Mouse (Mus musculus) CH12.LX (cell line): ENCODE data around the gene Hist1h4h. TPM values are rescaled to one million over a fixed set of nuclear protein-coding genes. Genes with fewer than 3 reads are reported as not detected.

Experiments used
- DNase-seq: peaks from one replicate; pipeline ENCODE4 v3.0.0-alpha.2; 2013; ENCODE audit errors: extremely low read depth
- H3K27ac ChIP-seq: 2 replicates; pipeline ENCODE4 v1.5.1; 2012; ENCODE audit warnings: low read depth, mild to moderate bottlenecking, control low read depth, moderate library complexity; ENCODE audit not compliant: insufficient read depth
- H3K27me3 ChIP-seq: replicated peaks from 2 replicates; pipeline ENCODE3; 2012; ENCODE audit warnings: inconsistent platforms
- H3K36me3 ChIP-seq, 2 experiments: replicated peaks in 1 of 2; 2 replicates each; pipeline versions ENCODE3 to v1.6.1; 2012; ENCODE audit warnings: inconsistent platforms in 1 of 2, low read length in 1 of 2, mild to moderate bottlenecking in 1 of 2, mixed read lengths in 1 of 2, moderate library complexity in 1 of 2; ENCODE audit not compliant: control insufficient read depth in 1 of 2, insufficient read depth in 1 of 2
- H3K4me1 ChIP-seq, 2 experiments: 2 replicates each; pipeline ENCODE4 v1.6.1; 2012; ENCODE audit warnings: inconsistent platforms in 1 of 2, moderate library complexity in 1 of 2; ENCODE audit not compliant: insufficient read depth in 2 of 2, control insufficient read depth in 1 of 2
- H3K4me2 ChIP-seq: 2 replicates; pipeline ENCODE4 v1.6.1; 2012; ENCODE audit warnings: low read depth, mild to moderate bottlenecking, control low read depth; ENCODE audit not compliant: poor library complexity, insufficient read depth, severe bottlenecking
- H3K4me3 ChIP-seq, 3 experiments: fragments of 150-350 bp in 1 of 3; sonication (generic) in 1 of 3; replicated peaks in 1 of 3; 2 replicates each; pipeline versions ENCODE3 to v1.5.1; 2011 to 2012; ENCODE audit warnings: low read depth in 2 of 3, low read length in 2 of 3, mild to moderate bottlenecking in 2 of 3, moderate library complexity in 2 of 3, control low read depth in 1 of 3, improper control_type of control experiment in 1 of 3, inconsistent platforms in 1 of 3, mixed read lengths in 1 of 3; ENCODE audit not compliant: poor library complexity in 1 of 3
- H3K79me2 ChIP-seq: replicated peaks from 2 replicates; pipeline ENCODE4 v1.6.1; 2012; ENCODE audit warnings: mild to moderate bottlenecking, moderate library complexity; ENCODE audit not compliant: control insufficient read depth, poor library complexity, insufficient read depth, severe bottlenecking; ENCODE audit errors: extremely low read depth
- H3K9ac ChIP-seq: 2 replicates; pipeline ENCODE4 v1.6.1; 2012; ENCODE audit warnings: low read depth, mild to moderate bottlenecking, control low read depth, moderate library complexity; ENCODE audit not compliant: insufficient read depth
- H3K9me3 ChIP-seq: replicated peaks from 2 replicates; pipeline ENCODE3; 2012; ENCODE audit warnings: low read length, inconsistent platforms, mixed read lengths
- BHLHE40 ChIP-seq: IDR thresholded peaks from 2 replicates; pipeline ENCODE4 v1.6.1; 2011; ENCODE audit warnings: mild to moderate bottlenecking, low read depth, low read length, improper control_type of control experiment
- CHD1 ChIP-seq: IDR thresholded peaks from 2 replicates; pipeline ENCODE4 v1.6.1; 2012; ENCODE audit warnings: low read depth, low read length, improper control_type of control experiment, inconsistent platforms
- CHD2 ChIP-seq: IDR thresholded peaks from 2 replicates; pipeline ENCODE4 v1.6.1; 2011; ENCODE audit warnings: low read length, improper control_type of control experiment
- CTCF ChIP-seq, 2 experiments: IDR thresholded peaks in 1 of 2; conservative IDR thresholded peaks in 1 of 2; 2 replicates each; pipeline ENCODE4 v1.5.1; 2011 to 2012; ENCODE audit warnings: low read depth in 2 of 2, low read length in 2 of 2, improper control_type of control experiment in 1 of 2, inconsistent platforms in 1 of 2, mild to moderate bottlenecking in 1 of 2, moderate library complexity in 1 of 2
- E2F4 ChIP-seq: IDR thresholded peaks from 2 replicates; pipeline ENCODE4 v1.6.1; 2011; ENCODE audit warnings: low read depth, low read length, improper control_type of control experiment; ENCODE audit not compliant: insufficient replicate concordance
- ELF1 ChIP-seq: IDR thresholded peaks from 2 replicates; pipeline ENCODE4 v1.6.1; 2014; ENCODE audit warnings: low read depth, mild to moderate bottlenecking, inconsistent platforms, low read length, improper control_type of control experiment
- EP300 ChIP-seq: IDR thresholded peaks from 2 replicates; pipeline ENCODE4 v1.6.1; 2011; ENCODE audit warnings: low read length, improper control_type of control experiment
- ETS1 ChIP-seq: conservative IDR thresholded peaks from 2 replicates; pipeline ENCODE4 v1.6.1; 2012; ENCODE audit warnings: low read depth, mild to moderate bottlenecking, inconsistent platforms, low read length, improper control_type of control experiment, moderate library complexity
- HCFC1 ChIP-seq: IDR thresholded peaks from 2 replicates; pipeline ENCODE4 v1.6.1; 2012; ENCODE audit warnings: low read depth, mild to moderate bottlenecking, inconsistent platforms, low read length, improper control_type of control experiment
- IRF4 ChIP-seq: IDR thresholded peaks from 2 replicates; pipeline ENCODE4 v1.6.1; 2014; ENCODE audit warnings: low read depth, mild to moderate bottlenecking, inconsistent platforms, low read length, improper control_type of control experiment
- JUN ChIP-seq: IDR thresholded peaks from 2 replicates; pipeline ENCODE4 v1.6.1; 2011; ENCODE audit warnings: low read depth, mild to moderate bottlenecking, low read length, improper control_type of control experiment, moderate library complexity; ENCODE audit not compliant: insufficient read depth
- JUND ChIP-seq: conservative IDR thresholded peaks from 2 replicates; pipeline ENCODE4 v1.6.1; 2011; ENCODE audit warnings: low read depth, low read length, improper control_type of control experiment
- KAT2A ChIP-seq: IDR thresholded peaks from 2 replicates; pipeline ENCODE4 v1.6.1; 2012; ENCODE audit warnings: low read length, improper control_type of control experiment, inconsistent platforms; ENCODE audit not compliant: insufficient replicate concordance
- MAFK ChIP-seq: IDR thresholded peaks from 2 replicates; pipeline ENCODE4 v1.6.1; 2011; ENCODE audit warnings: low read length, improper control_type of control experiment; ENCODE audit not compliant: insufficient replicate concordance
- MAX ChIP-seq: IDR thresholded peaks from 2 replicates; pipeline ENCODE4 v1.6.1; 2011; ENCODE audit warnings: low read length, improper control_type of control experiment
- MEF2A ChIP-seq: IDR thresholded peaks from 2 replicates; pipeline ENCODE4 v1.6.1; 2014; ENCODE audit warnings: low read depth, mild to moderate bottlenecking, inconsistent platforms, low read length, improper control_type of control experiment, borderline replicate concordance
- MXI1 ChIP-seq: IDR thresholded peaks from 2 replicates; pipeline ENCODE4 v1.6.1; 2011; ENCODE audit warnings: mild to moderate bottlenecking, low read depth, low read length, improper control_type of control experiment
- NELFE ChIP-seq: IDR thresholded peaks from 2 replicates; pipeline ENCODE4 v1.6.1; 2011; ENCODE audit warnings: low read depth, low read length, improper control_type of control experiment
- POLR2A ChIP-seq: IDR thresholded peaks from 2 replicates; pipeline ENCODE4 v1.6.1; 2011; ENCODE audit warnings: low read depth, mild to moderate bottlenecking, improper control_type of control experiment, low read length
- SIN3A ChIP-seq: IDR thresholded peaks from 2 replicates; pipeline ENCODE4 v1.6.1; 2012; ENCODE audit warnings: low read length, improper control_type of control experiment, inconsistent platforms
- TBP ChIP-seq: conservative IDR thresholded peaks from 2 replicates; pipeline ENCODE4 v1.6.1; 2011; ENCODE audit warnings: low read depth, low read length, improper control_type of control experiment
- TCF12 ChIP-seq: IDR thresholded peaks from 2 replicates; pipeline ENCODE4 v1.6.1; 2014; ENCODE audit warnings: low read depth, mild to moderate bottlenecking, inconsistent platforms, low read length, improper control_type of control experiment
- UBTF ChIP-seq: IDR thresholded peaks from 2 replicates; pipeline ENCODE4 v1.6.1; 2012; ENCODE audit warnings: low read depth, mild to moderate bottlenecking, inconsistent platforms, low read length, improper control_type of control experiment, moderate library complexity
- dilution Hi-C: fragments of 300-500 bp; cut with MboI; formaldehyde crosslinking; loops from 2 replicates; pipeline ENCODE4 v1.14.3; 2020; ENCODE audit warnings: low sequenced_read_pairs; ENCODE audit not compliant: extremely low pct_unique_long_range_greater_than_20kb, extremely low pct_ligation_motif_present
- in situ Hi-C: fragments of 300-500 bp; cut with MboI; formaldehyde crosslinking; loops from 3 replicates; pipeline ENCODE4 v1.14.3; 2019; ENCODE audit warnings: low sequenced_read_pairs, low pct_ligation_motif_present, low pct_unique_long_range_greater_than_20kb, mixed read lengths
- polyA plus RNA-seq: library from polyadenylated mRNA; unstranded; fragments of >175 nt; gene quantifications from 2 replicates; pipeline ENCODE4 v1.2.1, GENCODE M21; 2012; ENCODE audit warnings: low read depth; ENCODE audit not compliant: insufficient read length
- total RNA-seq, 2 experiments: library from RNA; depleted of rRNA; stranded (reverse); fragments of 300-350 nt in 1 of 2; fragments of >200 nt in 1 of 2; gene quantifications; 2 replicates each; pipeline ENCODE4 v1.2.3; 2012 to 2014

The Hist1h4h gene
- total and polyA plus RNA-seq, 3 experiments: 5.5 to 4,957 (median 19.4) TPM

GRCm38 (mm10) chr13:23491990-23492389, 38.9 kb upstream of the Hist1h4h start:
- dilution Hi-C loops: no loop called here
- in situ Hi-C loops: no loop called here

GRCm38 (mm10) chr13:23495526-23495925, 35.3 kb upstream of the Hist1h4h start:
- Histone ChIP-seq H3K27ac (no peak overlapping the region), H3K79me2 (no peaks in the 10 kb centered on the region), H3K4me1 (peaks cover 0 to 3% of the 10 kb centered on the region in 2 experiments; a peak in 2 of 4 replicates), H3K27me3 (peaks cover 2% of the 10 kb centered on the region), H3K4me3 (no peak overlapping the region), H3K9ac (no peak overlapping the region), H3K36me3 (no peaks in the 10 kb centered on the region), H3K9me3 (peaks cover 2% of the 10 kb centered on the region), H3K4me2 (no peak overlapping the region)
- no peak for TF ChIP-seq CTCF (conservative IDR thresholded peaks at IDR 0.05 in 1 of 2, IDR thresholded peaks at IDR 0.05 in 1 of 2; ENCODE audit: low read depth in 2 of 2, low read length in 2 of 2)
- DNase-seq: no peak
- dilution Hi-C loops (no loop called here), in situ Hi-C loops (no loop called here)

More at GRCm38 (mm10) chr13:23491990-23492389, 38.9 kb upstream of the Hist1h4h start:
- DNase-seq: peak; percentile 34
- Histone ChIP-seq H3K4me3 (peak overlapping the region; percentile 27 to 43 (median 41)), H3K9me3 (peaks cover 2% of the 10 kb centered on the region), H3K27me3 (peaks cover 2% of the 10 kb centered on the region), H3K4me1 (peaks cover 0 to 10% of the 10 kb centered on the region in 2 experiments; a peak in 2 of 4 replicates), H3K36me3 (peaks cover 0 to 2% of the 10 kb centered on the region in 2 experiments), H3K4me2 (peak overlapping the region; percentile 93), H3K79me2 (no peaks in the 10 kb centered on the region), H3K27ac (no peak overlapping the region), H3K9ac (no peak overlapping the region)
- TF ChIP-seq MXI1 (no peak), POLR2A (peak; percentile 32; the same call in 1 of the 2 replicates), TBP (peak; percentile 68; the same call in 1 of the 2 replicates)

- Histone ChIP-seq H3K4me3 (peak overlapping the region; percentile 22 to 53 (median 36)), H3K4me1 (peaks cover 0 to 3% of the 10 kb centered on the region in 2 experiments; a peak in 2 of 4 replicates), H3K36me3 (no peaks in the 10 kb centered on the region), H3K9me3 (peaks cover 2% of the 10 kb centered on the region), H3K79me2 (no peaks in the 10 kb centered on the region), H3K4me2 (no peak overlapping the region), H3K27me3 (no peaks in the 10 kb centered on the region), H3K27ac (no peak overlapping the region), H3K9ac (no peak overlapping the region; the same call in 1 of the 2 replicates)
- in situ Hi-C loops (no loop called here), dilution Hi-C loops (no loop called here)
- DNase-seq: peak; percentile 75
- TF ChIP-seq KAT2A: 0 out of 2 replicates have a peak, but pooled peaks have one; percentile 53
- no peak for TF ChIP-seq CHD1
- peak; percentile 93 for TF ChIP-seq ELF1
- TF ChIP-seq MEF2A: no peak
- TF ChIP-seq TCF12: no peak
- no peak for TF ChIP-seq SIN3A
- no peak for TF ChIP-seq MAX
- TF ChIP-seq NELFE: no peak
- no peak for TF ChIP-seq JUND
- no peak for TF ChIP-seq EP300
- no peak for TF ChIP-seq POLR2A
- peak; percentile 95 for TF ChIP-seq MAFK
- 0 out of 2 replicates have a peak, but pooled peaks have one; percentile 56 for TF ChIP-seq E2F4
- TF ChIP-seq IRF4: no peak
- no peak for TF ChIP-seq UBTF
- no peak for TF ChIP-seq ETS1
- TF ChIP-seq JUN: no peak
- no peak for TF ChIP-seq CHD2
- 0 out of 2 replicates have a peak, but pooled peaks have one; percentile 2 for TF ChIP-seq MXI1
- TF ChIP-seq CTCF (conservative IDR thresholded peaks at IDR 0.05 in 1 of 2, IDR thresholded peaks at IDR 0.05 in 1 of 2; ENCODE audit: low read depth in 2 of 2, low read length in 2 of 2): no peak
- no peak for TF ChIP-seq HCFC1
- no peak for TF ChIP-seq BHLHE40
- TF ChIP-seq TBP: peak; percentile 100
Measured at GRCm38 (mm10) chr13:23497656-23498321, 33.1 kb upstream of the Hist1h4h start.
